Mouse (Mus musculus) G1E (cell line): Measurements from ENCODE around the gene Nsun2.

Experiments used
- CTCF ChIP-seq: IDR thresholded peaks from 2 replicates; pipeline ENCODE4 v1.5.1; 2012; ENCODE audit warnings: low read depth, low read length, inconsistent platforms, mixed read lengths
- POLR2AphosphoS5 ChIP-seq: IDR thresholded peaks from 2 replicates; pipeline ENCODE4 v1.6.1; 2012; ENCODE audit warnings: low read depth, low read length, inconsistent platforms; ENCODE audit not compliant: insufficient replicate concordance

- TF ChIP-seq POLR2AphosphoS5: no peak
- no peak for TF ChIP-seq CTCF
These were observed 28.5 kb downstream of the Nsun2 start for GRCm38 (mm10) chr13:69562004-69562403.
